Mouse (Mus musculus): ENCODE measurements around the gene Relch.
"Not testable (repeated sequence)": the region's sequence is repeated elsewhere in the genome, so short reads cannot be mapped to it uniquely, and the experiment has no call there.

Relch gene

DNA sequence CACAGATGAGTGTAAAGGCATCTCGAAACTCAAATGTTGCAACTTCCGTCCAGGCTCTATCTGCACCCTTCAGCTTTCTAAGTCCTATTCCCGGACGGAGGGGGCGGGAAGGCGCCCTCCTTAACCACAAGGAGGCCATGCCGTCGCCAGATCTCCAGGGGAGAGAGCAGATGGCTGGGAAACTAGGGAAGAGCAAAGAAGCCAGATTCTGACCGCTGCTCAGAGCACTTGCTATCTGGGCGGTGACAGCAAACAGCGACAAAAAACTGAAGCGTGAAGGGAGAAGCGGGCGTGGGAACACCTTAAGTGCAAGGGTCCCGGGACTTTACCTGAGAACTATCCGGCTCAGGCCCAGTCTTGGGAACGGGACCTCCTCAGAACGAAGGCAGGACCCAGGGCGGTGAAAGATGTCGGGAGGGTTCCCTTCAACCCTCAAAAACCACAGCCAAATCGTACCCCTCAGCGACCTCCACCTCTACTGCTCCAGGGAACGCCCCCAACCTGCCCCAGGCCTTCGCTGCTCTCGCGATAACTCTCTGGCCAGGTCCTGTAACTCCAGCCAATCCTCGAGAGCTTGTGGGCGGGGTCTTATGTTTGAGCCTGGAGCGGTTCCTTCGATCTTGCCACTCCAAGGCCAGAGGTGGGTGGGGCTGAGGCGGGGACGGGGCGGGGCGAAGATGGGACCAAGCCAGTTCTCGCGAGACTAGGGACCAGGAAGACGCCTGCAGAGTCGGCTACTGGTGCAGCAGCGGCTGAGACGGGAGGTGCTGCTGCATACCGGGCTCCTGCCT is at the start of gene Relch, which contains the start of gene Pign:
TSS of gene Relch (plus strand) at position 691 of the 791 bp plus-strand sequence.
TSS of gene Pign (minus strand) at position 507 of the 791 bp plus-strand sequence.
- DNase-seq (ENCODE audit: low spot score in 2 of 2) = peak; percentile 99

DNA sequence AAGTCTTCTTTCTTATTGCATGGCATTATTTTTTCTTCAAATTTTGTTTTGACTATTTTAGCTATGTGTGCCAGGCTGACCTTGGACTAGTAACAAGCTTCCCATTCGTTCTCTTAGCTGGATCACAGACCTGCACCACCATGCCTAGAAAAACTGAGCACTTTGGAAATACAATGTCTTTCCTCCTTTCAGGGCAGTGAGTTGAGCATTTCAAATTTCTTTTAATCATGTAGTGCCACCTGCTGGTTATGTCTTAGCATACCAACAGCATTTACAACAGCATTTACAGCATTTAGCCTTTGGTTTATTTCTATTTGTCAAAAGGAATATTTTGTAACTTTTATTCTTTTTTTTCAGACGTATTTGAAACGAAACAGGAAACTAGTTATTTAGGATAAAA is 33.2 kb upstream of the Relch start:
- no peak for DNase-seq (ENCODE audit: low spot score in 2 of 2)

GRCm38 (mm10) chr1:105644093-105644492 is 19.6 kb upstream of the Relch start:
- no peak for DNase-seq (ENCODE audit: low spot score in 2 of 2)

- no peak for DNase-seq (ENCODE audit: low spot score in 2 of 2)
Observed at GRCm38 (mm10) chr1:105650650-105651049, 13.0 kb upstream of the Relch start.

DNA sequence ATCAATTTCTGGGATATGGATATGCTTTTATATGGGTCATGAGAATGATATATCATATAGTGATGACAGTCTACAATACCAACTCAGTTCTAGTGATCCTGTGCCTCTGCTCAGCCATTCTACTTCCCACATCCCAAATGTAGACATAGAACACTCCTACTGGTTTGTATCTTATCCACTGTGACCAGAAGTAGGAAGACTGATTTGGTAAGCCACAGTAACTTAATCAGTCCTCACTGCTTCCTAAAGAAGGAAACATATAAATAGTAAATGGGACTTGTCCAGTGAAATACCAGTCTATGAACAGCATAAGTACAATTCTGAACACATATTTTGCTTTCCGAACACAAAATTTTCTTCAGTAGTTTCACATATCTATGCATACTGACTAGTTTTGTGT is 9.7 kb upstream of the Relch start:
- DNase-seq (ENCODE audit: low spot score in 2 of 2) = no peak

DNA sequence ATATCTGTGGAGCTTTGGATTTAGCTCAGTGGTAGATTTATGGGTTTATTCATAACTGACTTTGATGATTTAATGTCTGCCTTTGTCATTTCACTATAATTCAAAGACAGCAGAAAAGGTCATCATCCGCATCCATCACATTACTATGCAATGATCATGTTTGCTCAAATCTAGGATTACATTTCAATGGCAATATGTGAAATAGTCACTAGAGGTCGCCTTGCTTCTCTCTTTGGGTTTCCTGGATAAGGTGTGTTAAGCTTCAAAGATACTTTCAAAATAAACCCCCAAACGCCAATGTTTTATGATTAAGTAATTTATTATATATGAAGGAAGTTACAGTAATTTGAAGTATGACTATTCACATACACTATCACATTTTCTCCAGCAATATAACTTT is 3.6 kb upstream of the Relch start:
- peak; percentile 13 to 53 for DNase-seq (ENCODE audit: low spot score in 2 of 2)

- no peak for DNase-seq (ENCODE audit: low spot score in 2 of 2)
Observed at GRCm38 (mm10) chr1:105662820-105663170, 866 bp upstream of the Relch start.

DNA sequence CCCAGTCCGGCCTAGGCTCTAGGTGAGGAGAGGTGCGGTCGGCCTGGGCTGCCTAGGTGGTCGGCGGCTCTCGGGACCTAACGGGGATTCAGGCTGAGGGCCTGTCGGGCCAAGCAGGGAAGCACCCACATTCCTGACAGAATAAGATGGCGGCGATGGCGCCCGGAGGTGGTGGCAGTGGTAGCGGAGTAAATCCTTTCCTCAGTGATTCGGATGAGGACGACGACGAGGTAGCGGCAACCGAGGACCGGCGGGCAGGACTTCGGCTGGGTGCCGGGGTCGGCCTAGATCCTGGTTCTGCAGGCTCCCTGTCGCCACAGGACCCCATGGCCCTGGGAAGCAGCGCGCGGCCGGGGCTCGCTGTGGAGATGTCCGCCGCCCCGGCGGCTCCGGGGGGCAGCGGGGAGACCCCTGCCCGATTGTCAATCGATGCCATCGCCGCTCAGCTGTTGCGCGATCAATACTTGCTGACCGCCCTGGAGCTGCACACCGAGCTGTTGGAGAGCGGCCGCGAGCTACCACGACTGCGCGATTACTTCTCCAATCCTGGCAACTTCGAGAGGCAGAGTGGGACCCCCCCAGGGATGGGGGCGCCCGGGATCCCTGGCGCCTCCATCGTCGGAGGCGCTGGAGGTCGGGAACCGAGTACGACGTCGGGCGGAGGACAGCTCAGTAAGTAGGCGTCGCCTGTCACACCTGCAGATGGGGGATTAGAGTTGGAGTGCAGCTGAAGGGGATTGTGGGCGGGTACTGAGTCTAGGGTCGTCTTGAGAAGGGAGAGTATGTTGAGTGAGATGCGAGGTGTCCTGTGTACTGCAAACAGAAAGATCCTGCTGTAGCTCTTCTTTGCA is 526 bp downstream of the Relch start:
- DNase-seq (ENCODE audit: low spot score in 2 of 2) = peak in 1 of 2 experiments; percentile 12

GRCm38 (mm10) chr1:105669700-105670099 is 6.0 kb downstream of the Relch start:
- no peak for DNase-seq (ENCODE audit: low spot score in 2 of 2)

DNA sequence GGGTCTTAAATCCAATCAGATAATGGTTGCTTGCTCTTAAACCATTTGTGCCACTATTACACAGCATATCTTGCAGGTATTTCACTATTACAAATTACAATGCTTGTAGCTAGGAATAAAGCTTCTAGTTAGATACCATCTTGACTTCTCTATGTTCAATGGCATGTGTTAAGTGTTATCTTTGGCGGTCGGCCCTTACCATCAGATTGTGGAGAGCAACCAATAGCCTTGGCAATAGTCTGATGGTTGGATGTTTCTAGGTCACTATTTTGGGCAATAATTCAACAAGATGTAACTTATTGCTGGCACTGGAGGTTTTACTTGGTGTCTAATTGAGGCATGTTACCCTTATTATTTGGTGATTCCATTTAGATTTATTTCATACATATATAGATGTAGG is 11.1 kb downstream of the Relch start:
- no peak for DNase-seq (ENCODE audit: low spot score in 2 of 2)

- DNase-seq (ENCODE audit: low spot score in 2 of 2) = peak in 1 of 2 experiments; percentile 7
Observed at GRCm38 (mm10) chr1:105680587-105680986, 16.9 kb downstream of the Relch start.

GRCm38 (mm10) chr1:105685501-105685900 is 21.8 kb downstream of the Relch start:
- no peak for DNase-seq (ENCODE audit: low spot score in 2 of 2)

GRCm38 (mm10) chr1:105695581-105695980 is 31.9 kb downstream of the Relch start:
- no peak for DNase-seq (ENCODE audit: low spot score in 2 of 2)

- DNase-seq (ENCODE audit: low spot score in 2 of 2) = no peak
Observed at GRCm38 (mm10) chr1:105700984-105701530, 37.4 kb downstream of the Relch start.

DNA sequence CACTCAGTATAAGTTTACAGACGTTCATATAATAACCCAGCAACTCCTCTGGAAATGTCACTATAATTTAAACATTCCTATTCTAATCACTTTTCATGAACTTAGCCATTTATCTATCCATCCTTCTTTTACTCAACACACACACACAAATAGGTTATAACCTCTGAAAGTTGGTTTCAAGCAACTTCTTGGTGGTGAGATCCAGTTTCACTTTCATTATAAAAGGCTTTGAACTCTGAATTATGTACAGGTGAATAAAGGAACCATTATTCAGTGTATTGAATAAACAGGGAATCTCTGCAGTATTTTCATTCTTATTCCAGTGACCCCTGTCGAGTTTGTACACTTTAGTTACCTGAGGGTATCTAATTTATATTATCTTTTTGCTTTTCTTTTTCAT is 45.8 kb downstream of the Relch start:
- DNase-seq (ENCODE audit: low spot score in 2 of 2) = no peak

- DNase-seq (ENCODE audit: low spot score in 2 of 2) = no peak
Observed at GRCm38 (mm10) chr1:105711227-105711626, 47.6 kb downstream of the Relch start.

DNA sequence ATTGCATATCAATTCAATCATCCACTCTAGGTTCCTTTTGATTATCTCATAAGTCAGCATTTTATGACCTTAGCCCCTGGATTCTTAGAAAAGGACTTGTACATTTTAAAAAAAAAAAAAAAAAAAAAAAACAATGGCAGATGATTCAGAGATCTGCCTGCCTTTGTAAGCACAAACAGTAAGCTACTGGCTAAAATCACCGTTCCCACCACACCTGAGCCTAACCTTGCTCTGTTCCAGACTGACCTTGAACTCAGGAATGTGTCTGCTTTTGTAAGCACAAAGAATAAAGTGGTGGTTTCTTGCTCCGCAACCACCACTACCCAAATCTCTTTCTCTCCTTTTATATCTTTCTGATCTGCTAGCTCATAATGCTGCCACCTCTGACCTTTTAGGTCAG is 49.2 kb downstream of the Relch start:
- DNase-seq (ENCODE audit: low spot score in 2 of 2) = no peak

DNA sequence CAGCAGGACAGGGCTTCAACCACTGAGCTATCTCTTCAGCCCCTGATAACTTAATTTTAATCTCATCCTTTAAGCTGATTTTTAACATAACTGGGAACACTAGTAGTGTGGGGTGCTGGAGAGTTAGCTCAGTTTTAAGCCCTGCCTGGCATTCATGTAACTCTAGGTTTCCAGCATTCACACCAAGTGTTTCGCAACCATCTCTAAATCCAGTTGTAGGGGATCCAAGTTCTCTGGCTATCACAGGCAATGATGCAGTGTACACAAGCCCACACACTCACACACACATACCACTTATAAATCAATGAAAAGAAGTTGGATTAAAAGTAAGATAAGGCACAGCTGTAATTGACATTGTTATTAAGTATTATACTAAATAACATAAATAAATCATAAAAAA is 54.7 kb downstream of the Relch start:
- no peak for DNase-seq (ENCODE audit: low spot score in 2 of 2)

- DNase-seq (ENCODE audit: low spot score in 2 of 2) = not testable (repeated sequence)
Observed at GRCm38 (mm10) chr1:105729246-105729645, 65.6 kb downstream of the Relch start.

- no peak for DNase-seq (ENCODE audit: low spot score in 2 of 2)
Observed at GRCm38 (mm10) chr1:105735318-105735717, 71.7 kb downstream of the Relch start.

DNA sequence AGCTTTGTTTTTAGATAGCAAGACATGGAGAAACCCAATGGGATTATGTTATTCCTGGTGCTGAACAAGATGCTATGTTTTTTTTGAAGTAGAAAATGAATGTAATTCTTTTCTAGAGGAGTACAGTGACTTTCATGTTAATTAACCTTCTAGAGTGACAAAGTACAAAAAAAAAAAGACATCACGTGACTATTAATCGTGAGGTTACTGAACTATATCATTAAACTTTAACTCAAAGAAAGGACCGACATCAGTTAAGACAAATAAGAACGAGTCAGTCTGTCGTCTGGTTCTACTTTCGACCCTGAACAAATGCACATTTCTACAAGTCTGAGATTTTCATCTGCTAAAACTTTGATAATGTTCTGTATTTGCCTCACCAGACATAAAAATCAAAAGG is 74.7 kb downstream of the Relch start:
- no peak for DNase-seq (ENCODE audit: low spot score in 2 of 2)

DNA sequence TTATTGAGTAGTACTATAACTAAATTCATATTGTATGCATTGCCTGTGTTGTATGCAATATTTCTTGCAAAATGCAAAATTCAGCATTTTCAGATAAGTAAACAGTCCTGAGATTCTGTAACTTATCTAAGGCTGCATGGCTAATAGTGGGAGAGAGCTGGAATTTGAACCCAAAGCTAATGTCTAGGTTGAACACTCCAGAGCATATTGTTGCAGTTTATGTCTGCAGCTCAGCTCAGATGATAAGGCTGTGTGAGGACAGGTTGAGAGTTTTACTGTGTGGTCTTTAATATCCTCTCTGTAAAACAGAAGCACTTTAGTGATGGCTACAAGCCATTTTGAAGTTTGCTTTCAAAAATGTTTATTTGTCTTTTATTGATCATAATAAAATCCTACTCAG is 75.8 kb downstream of the Relch start:
- no peak for DNase-seq (ENCODE audit: low spot score in 2 of 2)

GRCm38 (mm10) chr1:105742481-105742880 is 78.8 kb downstream of the Relch start:
- DNase-seq (ENCODE audit: low spot score in 2 of 2) = no peak
